Mouse (Mus musculus) yolk sac, embryonic 10.5 days (tissue): ENCODE measurements around the gene Slc22a23.
"Not testable (repeated sequence)": the region's sequence is repeated elsewhere in the genome, so short reads cannot be mapped to it uniquely, and the experiment has no call there.

Experiments used
- DNase-seq: peaks from one replicate; pipeline ENCODE4 v3.0.0-alpha.2; 2017; ENCODE audit warnings: low spot score

Slc22a23 gene

GRCm38 (mm10) chr13:34345128-34346085 is at the start of gene Slc22a23:
Gene Slc22a23 (minus strand): TSS chr13:34345182.
- DNase-seq, result peak; percentile 79

- not testable (repeated sequence) for DNase-seq
These were observed 49.3 kb upstream of the Slc22a23 start for GRCm38 (mm10) chr13:34394305-34394704.

- DNase-seq, result peak; percentile 32
These were observed 47.4 kb upstream of the Slc22a23 start for GRCm38 (mm10) chr13:34392376-34392775.

- DNase-seq, result no peak
These were observed 43.2 kb upstream of the Slc22a23 start for GRCm38 (mm10) chr13:34388219-34388618.

GRCm38 (mm10) chr13:34383416-34383815 is 38.4 kb upstream of the Slc22a23 start:
- DNase-seq, result no peak

GRCm38 (mm10) chr13:34378926-34379325 is 33.9 kb upstream of the Slc22a23 start:
- no peak for DNase-seq

- no peak for DNase-seq
These were observed 30.2 kb upstream of the Slc22a23 start for GRCm38 (mm10) chr13:34375145-34375544.

- no peak for DNase-seq
These were observed 28.0 kb upstream of the Slc22a23 start for GRCm38 (mm10) chr13:34372870-34373478.

- no peak for DNase-seq
These were observed 27.2 kb upstream of the Slc22a23 start for GRCm38 (mm10) chr13:34371951-34372869.

- no peak for DNase-seq
These were observed 25.4 kb upstream of the Slc22a23 start for GRCm38 (mm10) chr13:34370281-34370825.

- no peak for DNase-seq
These were observed 20.2 kb upstream of the Slc22a23 start for GRCm38 (mm10) chr13:34365226-34365625.

- no peak for DNase-seq
These were observed 10.7 kb upstream of the Slc22a23 start for GRCm38 (mm10) chr13:34355656-34356055.

GRCm38 (mm10) chr13:34354830-34355624 is 10.0 kb upstream of the Slc22a23 start:
- DNase-seq, result no peak

GRCm38 (mm10) chr13:34353241-34353640 is 8.3 kb upstream of the Slc22a23 start:
- DNase-seq, result no peak

- no peak for DNase-seq
These were observed 6.5 kb upstream of the Slc22a23 start for GRCm38 (mm10) chr13:34351437-34351836.

- DNase-seq, result peak; percentile 17
These were observed 3.2 kb upstream of the Slc22a23 start for GRCm38 (mm10) chr13:34347960-34348889.

- no peak for DNase-seq
These were observed 1.8 kb upstream of the Slc22a23 start for GRCm38 (mm10) chr13:34346748-34347147.

- DNase-seq, result no peak
These were observed 1.3 kb upstream of the Slc22a23 start for GRCm38 (mm10) chr13:34346238-34346637.

GRCm38 (mm10) chr13:34344376-34345127 is 430 bp downstream of the Slc22a23 start:
- DNase-seq, result peak; percentile 33
